ENCODE assay signal across 27 mouse cellular contexts in genomic region chr16:92275526-92275925, GRCm38 (mm10). TPM values are rescaled to one million over a fixed set of nuclear protein-coding genes. Genes with fewer than 3 reads are reported as not detected.
DNase-seq lines count a peak whose midpoint lies in the region; ATAC-seq and TF ChIP-seq lines count a peak whose summit lies in the region.
"Had no signal": no experiment of that assay in that cellular context is flagged by ENCODE, and none has a peak within 500 bp of the region (broad histone marks: within the 10 kb centered on the region; RNA-seq: fewer than 3 reads in every experiment).

No protein-coding gene starts in this region.

- TF ChIP-seq EP300 in lung, postnatal 0 days (IDR thresholded peaks at IDR 0.05), result no peak

- no peak overlapping the region for H3K9ac ChIP-seq in lung, postnatal 0 days (replicated peaks; ENCODE audit: low read depth)
- H3K9ac ChIP-seq: embryonic facial prominence, embryonic 15.5 days; forebrain, postnatal 0 days; limb, embryonic 12.5 days; liver, embryonic 12.5 days; lung, embryonic 15.5 days; midbrain, embryonic 15.5 days; neural tube, embryonic 15.5 days had no signal

- 0 out of 2 replicates have a peak, but pooled peaks cover 3% of the 10 kb centered on the region for H3K4me1 ChIP-seq in lung, postnatal 0 days (ENCODE audit: insufficient read depth, low read depth, low read length)
- H3K4me1 ChIP-seq: embryonic facial prominence, embryonic 15.5 days; limb, embryonic 12.5 days; liver, embryonic 12.5 days; lung, embryonic 15.5 days; midbrain, embryonic 15.5 days; neural tube, embryonic 15.5 days had no signal

- TF ChIP-seq CTCF in lung, postnatal 0 days (IDR thresholded peaks at IDR 0.05), result no peak

- WGBS in lung, postnatal 0 days, result 60% methylated on average over 4 of the region's 4 CpGs

- no peak overlapping the region for H3K4me3 ChIP-seq in lung, postnatal 0 days (ENCODE audit: low read depth, low read length)
- H3K4me3 ChIP-seq: embryonic facial prominence, embryonic 15.5 days; heart, adult 2 months; limb, embryonic 12.5 days; liver, embryonic 12.5 days; lung, embryonic 15.5 days; midbrain, embryonic 15.5 days; myocyte; neural tube, embryonic 15.5 days had no signal

- H3K36me3 ChIP-seq in lung, postnatal 0 days (ENCODE audit: insufficient read depth, low read length), result no peaks in the 10 kb centered on the region
- H3K36me3 ChIP-seq: embryonic facial prominence, embryonic 15.5 days; limb, embryonic 12.5 days; liver, embryonic 12.5 days; lung, embryonic 15.5 days; midbrain, embryonic 15.5 days; neural tube, embryonic 15.5 days had no signal

- H3K4me2 ChIP-seq in lung, postnatal 0 days (replicated peaks; ENCODE audit: low read depth, low read length), result no peak overlapping the region
- H3K4me2 ChIP-seq: embryonic facial prominence, embryonic 15.5 days; limb, embryonic 12.5 days; liver, embryonic 12.5 days; lung, embryonic 15.5 days; midbrain, embryonic 15.5 days; neural tube, embryonic 15.5 days had no signal

- ATAC-seq in lung, postnatal 0 days, result peak; percentile 26; the same call in 1 of the 2 replicates
- ATAC-seq in inflammation-experienced regulatory T-cells, adult 6 months, result no peak
- ATAC-seq: forebrain, postnatal 0 days; liver, embryonic 12.5 days; midbrain, embryonic 15.5 days had no signal

- H3K27me3 ChIP-seq in lung, postnatal 0 days (replicated peaks; ENCODE audit: insufficient read depth, low read length), result no peaks in the 10 kb centered on the region
- H3K27me3 ChIP-seq: embryonic facial prominence, embryonic 15.5 days; limb, embryonic 12.5 days; liver, embryonic 12.5 days; lung, embryonic 15.5 days; midbrain, embryonic 15.5 days; neural tube, embryonic 15.5 days had no signal

- peak; percentile 29 for DNase-seq in gastrocnemius, adult 18-20 months (ENCODE audit: low spot score)
- no peak for DNase-seq in gastrocnemius, postnatal 10 days
- DNase-seq in lung, postnatal 0 days (ENCODE audit: low spot score), result peak; percentile 44
- DNase-seq in lung, postnatal 14 days, result no peak
- DNase-seq in adrenal gland, postnatal 10 days, result peak; percentile 80
- peak; percentile 67 for DNase-seq in lung, postnatal 36 days
- DNase-seq in MN1 (ENCODE audit: low spot score), result no peak
- DNase-seq: forebrain, postnatal 0 days; kidney, adult 8-10 months; kidney, postnatal 25 days had no signal

- H3K27ac ChIP-seq in lung, postnatal 0 days (ENCODE audit: low read length), result no peak overlapping the region
- H3K27ac ChIP-seq: embryonic facial prominence, embryonic 15.5 days; heart, adult 2 months; limb, embryonic 12.5 days; liver, embryonic 12.5 days; lung, embryonic 15.5 days; midbrain, embryonic 15.5 days; neural tube, embryonic 15.5 days; stomach, postnatal 0 days had no signal

- no peaks in the 10 kb centered on the region for H3K9me3 ChIP-seq in lung, postnatal 0 days (ENCODE audit: low read length)
- H3K9me3 ChIP-seq: embryonic facial prominence, embryonic 15.5 days; limb, embryonic 12.5 days; liver, embryonic 12.5 days; lung, embryonic 15.5 days; midbrain, embryonic 15.5 days; neural tube, embryonic 15.5 days had no signal

RNA-seq across cellular contexts. Expression of gene Kcne2, which starts 16.7 kb away (rescaled TPM):
- not detected for total RNA-seq in gastrocnemius, adult 18-20 months (2021)
- total RNA-seq in gastrocnemius, postnatal 10 days (2021), result not detected
- 31.6 and 47.5 TPM in 2 replicates for polyA plus RNA-seq in lung, postnatal 0 days (2015; fragmentation: Nextera tagmentation; extraction: Ambion mirVana)
- not detected for total RNA-seq in adrenal gland, postnatal 10 days (2021)
- not detected for polyA plus RNA-seq in inflammation-experienced regulatory T-cells, adult 6 months (2017; shearing (Covaris generic))
- total RNA-seq: adrenal gland, postnatal 4 days; CH12.LX; heart, adult 2 months; hematopoietic stem cell, adult 5-6 weeks; megakaryocyte-erythroid progenitor cell, adult 5-6 weeks; MEL had no signal
- polyA plus RNA-seq: heart, adult 2 months; liver, embryonic 12.5 days; myocyte had no signal

RNA-seq across cellular contexts. Expression of gene Smim11, which starts 25.6 kb away (rescaled TPM):
- 10 to 100 TPM; 72.4 to 76.2 TPM for total RNA-seq in gastrocnemius, adult 18-20 months (2021)
- total RNA-seq in gastrocnemius, postnatal 10 days (2021), result 10 to 100 TPM; 81.1 to 84.7 TPM
- 131 and 132 TPM in 2 replicates for polyA plus RNA-seq in lung, postnatal 0 days (2015; fragmentation: Nextera tagmentation; extraction: Ambion mirVana)
- 10 to 100 TPM; 50.7 to 53.0 TPM for total RNA-seq in adrenal gland, postnatal 10 days (2021)
- 100 to 1,000 TPM; 112 to 149 (median 139) TPM for polyA plus RNA-seq in inflammation-experienced regulatory T-cells, adult 6 months (2017; shearing (Covaris generic))

RNA-seq across cellular contexts. Expression of gene Fam243, which starts 45.7 kb away (rescaled TPM):
- total RNA-seq in gastrocnemius, adult 18-20 months (2021), result not detected
- total RNA-seq in gastrocnemius, postnatal 10 days (2021), result not detected
- not detected in 2 replicates for polyA plus RNA-seq in lung, postnatal 0 days (2015; fragmentation: Nextera tagmentation; extraction: Ambion mirVana)
- not detected for total RNA-seq in adrenal gland, postnatal 10 days (2021)
- not detected for polyA plus RNA-seq in inflammation-experienced regulatory T-cells, adult 6 months (2017; shearing (Covaris generic))
- total RNA-seq: CH12.LX; forebrain, postnatal 0 days; hematopoietic stem cell, adult 5-6 weeks; layer of hippocampus, postnatal 10 days; megakaryocyte-erythroid progenitor cell, adult 5-6 weeks; MEL had no signal
- polyA plus RNA-seq: embryonic facial prominence, embryonic 15.5 days; forebrain, postnatal 0 days; heart, embryonic 14.5 days; limb, embryonic 12.5 days; liver, embryonic 12.5 days; lung, embryonic 15.5 days; myocyte; neural tube, embryonic 15.5 days; stomach, postnatal 0 days had no signal

Comparison
In these comparisons a context has a peak if more than half of its experiments do, and no peak if none do; other contexts are left out.
1. DNase-seq: peak in gastrocnemius, adult 18-20 months (single experiment), lung, postnatal 0 days (single experiment), adrenal gland, postnatal 10 days (single experiment) and lung, postnatal 36 days (single experiment); none in gastrocnemius, postnatal 10 days (single experiment), lung, postnatal 14 days (single experiment) and MN1 (single experiment).